Comparison of ENCODE assay signal across 8 mouse cellular contexts in genomic region chr19:61175756-61176324, GRCm38 (mm10). TPM values are rescaled to one million over a fixed set of nuclear protein-coding genes. Genes with fewer than 3 reads are reported as not detected.
A peak's percentile ranks its signal among the peaks of the same experiment; 100 is the strongest.
DNase-seq lines count a peak whose midpoint lies in the region; ATAC-seq and TF ChIP-seq lines count a peak whose summit lies in the region.

TSS of gene Gm7102 (minus strand) at chr19:61176309.

- no peaks in the 10 kb centered on the region for H3K27me3 ChIP-seq in forebrain, postnatal 0 days (ENCODE audit: insufficient read depth, low read length)
- peaks cover 11% of the 10 kb centered on the region for H3K27me3 ChIP-seq in limb, embryonic 13.5 days
- H3K27me3 ChIP-seq in stomach, embryonic 15.5 days (replicated peaks) = no peaks in the 10 kb centered on the region

- H3K4me2 ChIP-seq in forebrain, postnatal 0 days (ENCODE audit: low read depth) = peak within 1 kb of the TSS; percentile 37
- H3K4me2 ChIP-seq in limb, embryonic 13.5 days (replicated peaks) = peak within 1 kb of the TSS; percentile 62
- peak within 1 kb of the TSS; percentile 54 for H3K4me2 ChIP-seq in stomach, embryonic 15.5 days

- 46% methylated on average over 39 of the region's 39 CpGs for WGBS in forebrain, postnatal 0 days
- WGBS in limb, embryonic 13.5 days = 23% methylated on average over 39 of the region's 39 CpGs
- 25% methylated on average over 39 of the region's 39 CpGs for WGBS in stomach, embryonic 15.5 days

- peak within 1 kb of the TSS; percentile 24 for H3K4me3 ChIP-seq in forebrain, postnatal 0 days (ENCODE audit: low read depth, low read length)
- H3K4me3 ChIP-seq in limb, embryonic 13.5 days = peak within 1 kb of the TSS; percentile 43
- peak within 1 kb of the TSS; percentile 37 for H3K4me3 ChIP-seq in stomach, embryonic 15.5 days (replicated peaks)

- H3K36me3 ChIP-seq in forebrain, postnatal 0 days (ENCODE audit: insufficient read depth) = no peaks in the 10 kb centered on the region
- no peaks in the 10 kb centered on the region for H3K36me3 ChIP-seq in limb, embryonic 13.5 days
- no peaks in the 10 kb centered on the region for H3K36me3 ChIP-seq in stomach, embryonic 15.5 days

- peak within 1 kb of the TSS; percentile 3; the same call in 1 of the 2 replicates for H3K9ac ChIP-seq in forebrain, postnatal 0 days
- H3K9ac ChIP-seq in limb, embryonic 13.5 days = peak within 1 kb of the TSS; percentile 55
- H3K9ac ChIP-seq in stomach, embryonic 15.5 days = no peak within 1 kb of the TSS

- H3K4me1 ChIP-seq in forebrain, postnatal 0 days (ENCODE audit: insufficient read depth) = no peaks in the 10 kb centered on the region
- no peaks in the 10 kb centered on the region for H3K4me1 ChIP-seq in limb, embryonic 13.5 days
- H3K4me1 ChIP-seq in stomach, embryonic 15.5 days = no peaks in the 10 kb centered on the region

- no peak for TF ChIP-seq CTCF in forebrain, postnatal 0 days (IDR thresholded peaks at IDR 0.05; ENCODE audit: low read depth)

- ATAC-seq in forebrain, postnatal 0 days = no peak
- no peak for ATAC-seq in limb, embryonic 13.5 days (ENCODE audit: low FRiP score, low read depth)
- ATAC-seq in stomach, embryonic 15.5 days (ENCODE audit: insufficient read depth, low FRiP score, low read depth) = no peak

- peak; percentile 8 for DNase-seq in thymus, postnatal 25 days
- DNase-seq in thymus, adult 18-20 months = no peak
- no peak for DNase-seq in forebrain, postnatal 0 days
- no peak for DNase-seq in adrenal gland, postnatal 36 days
- no peak for DNase-seq in c-Kit-positive CD71-positive TER-119-positive erythroid progenitor cells, embryonic 14.5 days (ENCODE audit: low spot score)
- DNase-seq in ovary, postnatal 36 days (ENCODE audit: low spot score) = no peak

- no peak within 1 kb of the TSS for H3K27ac ChIP-seq in forebrain, postnatal 0 days (ENCODE audit: low read depth, low read length)
- H3K27ac ChIP-seq in limb, embryonic 13.5 days = no peak within 1 kb of the TSS
- no peak within 1 kb of the TSS for H3K27ac ChIP-seq in stomach, embryonic 15.5 days

- H3K9me3 ChIP-seq in forebrain, postnatal 0 days (ENCODE audit: low read length) = no peaks in the 10 kb centered on the region
- H3K9me3 ChIP-seq in limb, embryonic 13.5 days = peaks cover 6% of the 10 kb centered on the region; the same call in 1 of the 2 replicates
- no peaks in the 10 kb centered on the region for H3K9me3 ChIP-seq in stomach, embryonic 15.5 days

RNA-seq across cellular contexts. Expression of gene Gm7102, which starts in this region (rescaled TPM):
- 0.31 and 1.00 TPM in 2 replicates for total RNA-seq in forebrain, postnatal 0 days (2014; rRNA removed)
- 0.11 TPM in 1 of 2 replicates, not detected in the other for polyA plus RNA-seq in forebrain, postnatal 0 days (2015; fragmentation: Nextera tagmentation; extraction: Ambion mirVana)
- polyA plus RNA-seq in limb, embryonic 13.5 days (2015; fragmentation: Nextera tagmentation; extraction: Ambion mirVana) = 0.22 TPM in 1 of 2 replicates, not detected in the other
- 0.21 and 0.37 TPM in 2 replicates for polyA plus RNA-seq in stomach, embryonic 15.5 days (2015; fragmentation: Nextera tagmentation; extraction: Ambion mirVana)
- total RNA-seq in adrenal gland, postnatal 36 days (2021) = not detected
